Mouse (Mus musculus) testis, adult 2 months (tissue): ENCODE measurements at regions not wholly inside any gene's neighbourhood (a gene's known extent, or its start where the extent isn't known, plus 50 kb on each side); places are given as distances from the start of the nearest gene placed in this dataset.

Source experiments
- H3K27ac ChIP-seq: fragments of 200-500 bp; 2 replicates; pipeline ENCODE4 v1.5.1; 2012; ENCODE audit warnings: low read depth, low read length; ENCODE audit not compliant: control insufficient read depth, insufficient read depth
- H3K27me3 ChIP-seq: fragments of 200-500 bp; 2 replicates; pipeline ENCODE4 v1.6.1; 2012; ENCODE audit warnings: mild to moderate bottlenecking, low read length, moderate library complexity; ENCODE audit not compliant: control insufficient read depth, insufficient read depth
- H3K36me3 ChIP-seq: fragments of 200-500 bp; 2 replicates; pipeline ENCODE4 v1.6.1; 2012; ENCODE audit warnings: mild to moderate bottlenecking, low read length; ENCODE audit not compliant: control insufficient read depth, insufficient read depth
- H3K4me1 ChIP-seq: fragments of 200-500 bp; 2 replicates; pipeline ENCODE4 v1.6.1; 2012; ENCODE audit warnings: low read length; ENCODE audit not compliant: control insufficient read depth, insufficient read depth
- H3K4me3 ChIP-seq: fragments of 200-500 bp; 2 replicates; pipeline ENCODE4 v1.5.1; 2012; ENCODE audit warnings: low read depth, mild to moderate bottlenecking, low read length, moderate library complexity, mixed read lengths; ENCODE audit not compliant: control insufficient read depth
- CTCF ChIP-seq: fragments of 200-500 bp; IDR thresholded peaks from 2 replicates; pipeline ENCODE4 v1.5.1; 2012; ENCODE audit warnings: low read depth, mild to moderate bottlenecking, inconsistent platforms, low read length, moderate library complexity; ENCODE audit not compliant: control insufficient read depth, insufficient read depth, insufficient replicate concordance
- POLR2A ChIP-seq: fragments of 200-500 bp; IDR thresholded peaks from 2 replicates; pipeline ENCODE4 v1.6.1; 2012; ENCODE audit warnings: low read depth, mild to moderate bottlenecking, inconsistent platforms, low read length, moderate library complexity; ENCODE audit not compliant: control insufficient read depth

DNA sequence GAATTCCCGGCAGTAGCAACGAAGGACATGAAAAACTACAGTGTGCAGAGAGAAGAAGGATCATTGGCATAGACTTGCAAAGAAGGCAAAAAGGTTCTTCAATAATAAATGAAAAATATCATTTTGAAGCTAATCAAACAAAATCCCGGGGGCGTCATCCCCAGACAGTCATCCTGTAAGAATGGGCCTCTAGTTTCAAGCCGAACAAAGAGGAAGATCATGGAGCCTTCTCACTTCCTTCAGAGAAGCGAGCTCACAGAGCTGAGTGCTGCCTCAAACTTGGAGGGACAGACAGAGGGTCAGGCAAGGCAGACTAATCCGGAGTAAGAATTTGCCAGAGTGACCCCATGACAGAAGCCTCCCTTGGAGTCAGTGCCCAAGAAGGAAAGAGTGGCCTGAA, 163.0 kb downstream of the Kit start:
- TF ChIP-seq CTCF: no peak
- TF ChIP-seq POLR2A: no peak
- Histone ChIP-seq H3K4me1 (peaks cover 12% of the 10 kb centered on the region), H3K27ac (no peak overlapping the region), H3K36me3 (no peaks in the 10 kb centered on the region), H3K27me3 (no peaks in the 10 kb centered on the region), H3K4me3 (no peak overlapping the region)

DNA sequence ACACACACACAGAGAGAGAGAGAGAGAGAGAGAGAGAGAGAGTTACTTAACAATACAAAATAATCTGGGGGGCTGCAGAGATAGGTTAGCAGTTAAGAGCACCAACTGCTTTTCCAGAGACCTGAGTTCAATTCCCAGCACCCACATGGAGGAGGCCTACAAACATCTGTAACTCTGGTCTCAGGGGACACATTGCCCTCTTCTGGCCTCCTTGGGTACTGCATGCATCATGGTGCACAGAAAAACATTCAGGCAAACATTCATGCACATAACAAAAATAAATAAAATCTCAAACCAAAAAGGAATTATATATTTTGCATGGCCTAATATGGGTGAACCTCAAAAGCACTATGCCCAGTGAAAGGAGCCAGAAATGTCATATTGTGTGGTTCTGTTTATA, 161.6 kb downstream of the Kit start:
- Histone ChIP-seq H3K27me3 (no peaks in the 10 kb centered on the region), H3K4me1 (peaks cover 12% of the 10 kb centered on the region), H3K4me3 (no peak overlapping the region), H3K36me3 (no peaks in the 10 kb centered on the region), H3K27ac (no peak overlapping the region)
- TF ChIP-seq CTCF: peak; percentile 43; the same call in 1 of the 2 replicates
- no peak for TF ChIP-seq POLR2A

DNA sequence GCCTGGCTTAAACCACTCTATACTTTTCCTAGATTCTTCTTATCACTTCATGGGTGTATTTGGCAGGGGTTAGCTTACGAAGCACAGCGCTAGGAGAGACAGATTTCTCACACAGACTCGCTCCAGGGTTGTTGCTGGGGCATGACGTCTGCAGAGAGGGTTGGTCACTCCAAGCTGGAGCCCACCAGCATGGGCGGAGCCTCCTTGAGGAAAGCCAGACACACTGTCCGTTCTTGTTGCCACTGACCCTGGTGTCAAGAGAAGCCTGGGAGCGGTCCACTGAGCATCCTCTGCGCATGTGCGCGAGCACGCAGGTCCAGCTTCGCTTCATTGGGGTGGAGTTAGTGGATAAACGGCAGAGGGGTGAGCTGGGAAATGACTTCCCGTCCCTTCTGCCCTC, 159.8 kb downstream of the Kit start:
- Histone ChIP-seq H3K4me3 (peak overlapping the region; percentile 85), H3K27me3 (no peaks in the 10 kb centered on the region), H3K4me1 (peaks cover 12% of the 10 kb centered on the region), H3K27ac (peak overlapping the region; percentile 49; the same call in 1 of the 2 replicates), H3K36me3 (no peaks in the 10 kb centered on the region)
- TF ChIP-seq POLR2A: peak; percentile 37; the same call in 1 of the 2 replicates
- no peak for TF ChIP-seq CTCF

DNA sequence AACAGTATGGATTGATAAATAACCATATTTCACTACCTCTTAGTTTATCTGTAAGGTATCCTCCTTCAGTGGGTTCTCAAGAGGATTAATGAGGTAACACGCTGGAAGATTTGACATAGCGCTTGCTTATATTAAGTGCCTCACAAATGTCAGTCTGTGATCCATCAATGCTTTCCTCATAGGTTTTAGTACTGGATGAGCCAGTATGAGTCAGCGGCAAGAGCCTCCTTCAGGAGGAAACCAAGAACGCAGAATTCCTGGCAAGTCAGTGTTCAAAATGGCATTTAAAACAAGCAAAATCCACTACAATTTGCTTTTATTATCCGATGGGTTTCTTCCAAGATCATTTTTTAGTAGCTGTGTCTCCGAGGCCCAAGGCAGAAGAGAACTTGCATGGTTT, 159.3 kb downstream of the Kit start:
- no peak overlapping the region for H3K27ac ChIP-seq
- TF ChIP-seq CTCF (no peak), POLR2A (no peak)
- no peaks in the 10 kb centered on the region for H3K36me3 ChIP-seq
- no peaks in the 10 kb centered on the region for H3K27me3 ChIP-seq
- peaks cover 12% of the 10 kb centered on the region for H3K4me1 ChIP-seq
- no peak overlapping the region for H3K4me3 ChIP-seq

DNA sequence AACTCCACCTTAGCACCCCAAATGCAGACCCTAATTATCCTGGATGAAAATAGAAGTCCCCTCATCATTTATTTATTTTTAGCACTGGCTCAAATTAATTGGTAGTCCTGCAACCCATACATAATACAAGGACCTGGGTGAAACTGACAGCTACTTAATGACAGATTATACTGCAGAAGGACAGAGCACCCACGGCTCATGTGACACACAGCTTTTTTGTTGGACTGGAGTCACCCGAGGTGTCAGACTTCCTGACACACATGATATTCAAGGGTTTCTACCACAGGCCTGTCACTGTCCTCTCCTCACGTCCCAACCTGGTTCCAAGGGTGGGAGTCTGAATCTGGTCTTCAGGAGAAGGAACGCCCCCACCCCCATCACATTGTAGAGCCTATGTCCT, 156.5 kb downstream of the Kit start:
- H3K36me3 ChIP-seq: no peaks in the 10 kb centered on the region
- no peak overlapping the region for H3K27ac ChIP-seq
- TF ChIP-seq CTCF: no peak
- TF ChIP-seq POLR2A: no peak
- peaks cover 12% of the 10 kb centered on the region for H3K4me1 ChIP-seq
- H3K4me3 ChIP-seq: no peak overlapping the region
- H3K27me3 ChIP-seq: no peaks in the 10 kb centered on the region

DNA sequence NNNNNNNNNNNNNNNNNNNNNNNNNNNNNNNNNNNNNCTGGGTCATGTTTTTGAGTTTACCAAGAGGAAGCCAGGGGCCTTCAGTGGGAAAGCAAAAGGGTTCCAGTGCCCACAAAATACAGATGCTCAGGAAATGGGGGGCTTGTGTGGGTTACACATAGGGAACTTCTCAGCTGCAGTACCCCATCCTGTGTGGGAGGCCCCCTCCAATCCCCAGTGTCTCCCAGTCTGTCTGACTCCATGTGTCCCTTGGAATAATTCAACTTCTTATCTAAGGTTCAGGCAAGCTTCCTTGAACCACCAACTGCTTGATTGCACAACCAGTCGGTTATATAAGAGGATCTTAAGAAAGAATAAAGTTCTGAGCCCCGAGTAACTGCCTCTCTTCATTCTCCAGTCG, 156.0 kb downstream of the Kit start:
- H3K27me3 ChIP-seq: no peaks in the 10 kb centered on the region
- H3K4me1 ChIP-seq: peaks cover 12% of the 10 kb centered on the region
- no peak overlapping the region for H3K27ac ChIP-seq
- H3K36me3 ChIP-seq: no peaks in the 10 kb centered on the region
- no peak overlapping the region for H3K4me3 ChIP-seq
- TF ChIP-seq CTCF (no peak), POLR2A (no peak)

DNA sequence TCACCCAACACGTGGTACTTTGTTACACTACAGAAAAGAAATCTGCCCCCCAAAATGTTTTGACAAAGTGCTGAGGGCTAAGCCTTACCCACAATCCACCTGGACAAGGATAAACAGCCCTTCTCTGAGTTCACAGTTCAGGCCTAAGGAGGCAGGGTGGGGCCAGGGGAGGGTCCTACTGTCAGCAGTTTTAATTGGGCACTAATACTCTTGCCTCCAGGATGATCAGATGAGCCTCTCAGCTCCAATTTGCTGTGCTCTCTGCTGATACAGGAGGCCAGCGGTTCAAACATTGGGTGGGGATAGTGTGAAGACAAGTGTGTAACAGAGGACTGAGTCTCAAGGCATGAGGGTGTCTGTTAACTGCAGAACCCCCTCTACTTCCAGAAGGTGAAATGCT, 146.6 kb downstream of the Kit start:
- Histone ChIP-seq H3K27me3 (no peaks in the 10 kb centered on the region), H3K4me1 (no peaks in the 10 kb centered on the region), H3K4me3 (no peak overlapping the region), H3K36me3 (no peaks in the 10 kb centered on the region), H3K27ac (no peak overlapping the region)
- TF ChIP-seq CTCF (no peak), POLR2A (no peak)
